Mouse (Mus musculus) cortical plate, adult 2 months (tissue): ENCODE results near the gene Mrpl37.

Experiments
- CTCF ChIP-seq: fragments of 200-500 bp; IDR thresholded peaks from 2 replicates; pipeline ENCODE4 v1.5.1; 2011; ENCODE audit warnings: mild to moderate bottlenecking, control low read depth, low read length; ENCODE audit not compliant: insufficient read depth; ENCODE audit errors: extremely low read depth
- POLR2A ChIP-seq: fragments of 200-500 bp; IDR thresholded peaks from 2 replicates; pipeline ENCODE4 v1.6.1; 2011; ENCODE audit warnings: mild to moderate bottlenecking, low read length, control low read depth; ENCODE audit not compliant: insufficient read depth; ENCODE audit errors: extremely low read depth

DNA sequence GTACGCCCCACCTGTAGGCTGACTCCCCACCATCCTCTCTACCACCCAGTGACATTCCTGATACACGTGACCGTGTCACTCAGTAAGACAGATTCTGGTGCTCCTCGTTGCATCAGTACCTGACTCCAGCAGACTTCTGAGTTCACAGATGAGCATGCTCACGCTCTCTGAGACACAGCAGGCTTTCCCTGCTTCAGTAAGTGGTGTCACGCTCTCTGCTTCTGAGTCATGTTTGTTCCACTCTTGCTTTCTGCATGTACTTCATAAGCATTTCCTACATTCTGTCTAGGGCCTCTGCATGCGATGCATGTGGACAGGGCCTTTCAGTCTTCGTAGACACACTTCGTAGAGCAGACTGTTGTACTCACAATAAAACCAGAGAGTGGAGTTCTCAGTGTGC lies 5.7 kb upstream of the Mrpl37 start:
- TF ChIP-seq CTCF, result no peak
- TF ChIP-seq POLR2A, result no peak
